Mouse (Mus musculus) ES-Bruce4 (cell line): Measurements from ENCODE around the gene Gm10097. TPM values are rescaled to one million over a fixed set of nuclear protein-coding genes. Genes with fewer than 3 reads are reported as not detected.

Experiments used
- H3K27ac ChIP-seq: 2 replicates; pipeline ENCODE4 v1.5.1; 2012; ENCODE audit warnings: low read length, inconsistent platforms; ENCODE audit not compliant: insufficient read depth
- H3K27me3 ChIP-seq: 2 replicates; pipeline ENCODE4 v1.6.1; 2012; ENCODE audit warnings: mild to moderate bottlenecking, low read length, inconsistent platforms; ENCODE audit not compliant: control insufficient read depth, poor library complexity, insufficient read depth, severe bottlenecking
- H3K36me3 ChIP-seq: 2 replicates; pipeline ENCODE4 v1.6.1; 2012; ENCODE audit warnings: inconsistent platforms, mild to moderate bottlenecking, low read length, moderate library complexity; ENCODE audit not compliant: control insufficient read depth, poor library complexity, insufficient read depth, severe bottlenecking
- H3K4me1 ChIP-seq: one replicate; pipeline ENCODE4 v1.8.1; 2011; ENCODE audit warnings: low read length; ENCODE audit not compliant: control insufficient read depth, insufficient read depth
- H3K4me3 ChIP-seq: 2 replicates; pipeline ENCODE4 v1.5.1; 2011; ENCODE audit warnings: low read depth, mild to moderate bottlenecking, low read length
- H3K9ac ChIP-seq: 2 replicates; pipeline ENCODE4 v1.6.1; 2012; ENCODE audit warnings: low read depth, mild to moderate bottlenecking, inconsistent platforms; ENCODE audit not compliant: poor library complexity, severe bottlenecking
- H3K9me3 ChIP-seq: replicated peaks from 2 replicates; pipeline ENCODE4 v1.6.1; 2012; ENCODE audit warnings: mild to moderate bottlenecking, low read length, inconsistent platforms; ENCODE audit not compliant: control insufficient read depth, poor library complexity, insufficient read depth, severe bottlenecking
- CTCF ChIP-seq: IDR thresholded peaks from one replicate; pipeline ENCODE4 v1.8.1; 2011; ENCODE audit warnings: low read depth, low read length
- EP300 ChIP-seq: IDR thresholded peaks from 2 replicates; pipeline ENCODE4 v1.6.1; 2011; ENCODE audit warnings: low read depth, low read length; ENCODE audit not compliant: insufficient read depth
- POLR2A ChIP-seq: IDR thresholded peaks from one replicate; pipeline ENCODE4 v1.8.1; 2011; ENCODE audit warnings: low read length; ENCODE audit not compliant: insufficient read depth
- polyA plus RNA-seq: library from polyadenylated mRNA; stranded (reverse); fragments of >200 nt; gene quantifications from 2 replicates; pipeline ENCODE4 v1.2.4, GENCODE M21; 2011; ENCODE audit warnings: low read depth; ENCODE audit not compliant: missing spikeins, insufficient read depth, insufficient read length

Gm10097 gene
- polyA plus RNA-seq, 1 experiment: not detected

GRCm38 (mm10) chr10:5032192-5033048 is 36.6 kb upstream of the Gm10097 start:
- H3K27me3 ChIP-seq: no peaks in the 10 kb centered on the region
- no peak for TF ChIP-seq EP300
- H3K27ac ChIP-seq: no peak overlapping the region
- no peak overlapping the region for H3K9ac ChIP-seq
- H3K4me3 ChIP-seq: no peak overlapping the region
- H3K36me3 ChIP-seq: no peaks in the 10 kb centered on the region
- H3K9me3 ChIP-seq: no peaks in the 10 kb centered on the region
- H3K4me1 ChIP-seq: no peaks in the 10 kb centered on the region

- no peaks in the 10 kb centered on the region for H3K4me1 ChIP-seq
- H3K9me3 ChIP-seq: no peaks in the 10 kb centered on the region
- H3K27ac ChIP-seq: no peak overlapping the region
- H3K36me3 ChIP-seq: no peaks in the 10 kb centered on the region
- no peak overlapping the region for H3K9ac ChIP-seq
- TF ChIP-seq CTCF (no peak), POLR2A (no peak), EP300 (no peak)
- no peak overlapping the region for H3K4me3 ChIP-seq
- H3K27me3 ChIP-seq: no peaks in the 10 kb centered on the region
These were observed 27.7 kb upstream of the Gm10097 start for GRCm38 (mm10) chr10:5041254-5041653.

DNA sequence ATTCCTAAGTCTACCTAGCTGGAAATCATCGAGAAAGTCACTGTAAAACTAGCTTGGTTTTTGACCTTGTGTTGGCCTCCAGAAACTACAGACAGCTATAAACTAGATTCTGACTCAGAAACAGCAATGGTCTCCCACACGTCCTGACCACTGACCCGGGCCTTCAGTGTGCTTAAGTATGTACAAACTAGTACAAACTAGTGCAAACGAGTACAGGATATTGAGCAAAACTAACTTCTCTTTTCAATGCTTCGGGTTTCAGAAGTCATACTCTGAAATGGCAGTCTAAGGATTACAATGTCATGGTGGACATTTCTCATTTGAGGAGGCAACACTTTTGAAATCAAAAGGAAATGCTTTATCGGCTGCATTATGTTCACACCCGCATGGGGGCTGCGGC is 24.5 kb upstream of the Gm10097 start:
- no peaks in the 10 kb centered on the region for H3K9me3 ChIP-seq
- TF ChIP-seq EP300 (no peak), POLR2A (no peak), CTCF (no peak)
- H3K4me3 ChIP-seq: no peak overlapping the region

DNA sequence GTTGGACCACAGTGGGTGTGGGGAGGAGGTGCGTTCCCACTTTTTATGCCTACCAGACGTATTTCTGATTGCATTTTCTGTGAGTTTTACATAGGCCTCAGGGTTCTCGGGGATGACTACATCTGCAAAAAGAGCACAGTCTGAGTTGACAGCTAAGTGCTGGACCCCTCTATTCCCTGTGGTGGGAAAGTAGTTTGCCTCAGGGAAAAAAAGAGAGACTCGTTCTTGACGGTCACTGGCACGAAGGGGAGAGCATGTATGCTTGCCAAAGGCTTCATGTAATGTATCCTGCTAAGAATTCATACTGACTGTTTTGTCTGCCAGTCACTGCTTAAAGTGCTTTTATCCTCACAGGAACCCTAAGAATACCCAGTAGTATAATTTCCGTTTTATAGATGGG is 23.8 kb upstream of the Gm10097 start:
- Histone ChIP-seq H3K36me3 (no peaks in the 10 kb centered on the region), H3K27me3 (no peaks in the 10 kb centered on the region), H3K9me3 (no peaks in the 10 kb centered on the region), H3K4me1 (no peaks in the 10 kb centered on the region), H3K9ac (no peak overlapping the region), H3K27ac (no peak overlapping the region), H3K4me3 (no peak overlapping the region)
- TF ChIP-seq CTCF (no peak), EP300 (no peak), POLR2A (no peak)

More for the DNA sequence above, 24.5 kb upstream of the Gm10097 start:
- Histone ChIP-seq H3K9ac (no peak overlapping the region), H3K36me3 (no peaks in the 10 kb centered on the region), H3K4me1 (no peaks in the 10 kb centered on the region), H3K27ac (no peak overlapping the region), H3K27me3 (no peaks in the 10 kb centered on the region)

DNA sequence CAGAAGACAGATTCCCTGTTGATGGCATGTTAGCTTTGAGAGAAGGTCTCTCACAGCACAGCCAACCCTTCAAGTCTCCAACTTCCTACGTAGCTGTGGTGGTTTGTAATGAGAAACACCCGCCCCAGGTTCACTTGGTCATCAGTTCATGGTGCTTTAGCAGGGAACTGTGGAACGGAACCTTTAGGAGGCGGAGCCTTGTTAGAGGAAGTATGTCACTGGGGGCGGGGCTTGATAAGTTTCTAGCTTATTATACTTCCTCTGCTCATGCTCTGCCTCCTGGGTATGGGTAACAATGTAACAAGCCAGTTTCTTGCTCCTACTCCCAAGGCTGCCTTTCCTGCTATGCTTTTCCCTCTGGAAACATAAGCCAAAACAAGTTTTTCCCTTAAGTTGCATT is 23.3 kb upstream of the Gm10097 start:
- no peaks in the 10 kb centered on the region for H3K4me1 ChIP-seq

DNA sequence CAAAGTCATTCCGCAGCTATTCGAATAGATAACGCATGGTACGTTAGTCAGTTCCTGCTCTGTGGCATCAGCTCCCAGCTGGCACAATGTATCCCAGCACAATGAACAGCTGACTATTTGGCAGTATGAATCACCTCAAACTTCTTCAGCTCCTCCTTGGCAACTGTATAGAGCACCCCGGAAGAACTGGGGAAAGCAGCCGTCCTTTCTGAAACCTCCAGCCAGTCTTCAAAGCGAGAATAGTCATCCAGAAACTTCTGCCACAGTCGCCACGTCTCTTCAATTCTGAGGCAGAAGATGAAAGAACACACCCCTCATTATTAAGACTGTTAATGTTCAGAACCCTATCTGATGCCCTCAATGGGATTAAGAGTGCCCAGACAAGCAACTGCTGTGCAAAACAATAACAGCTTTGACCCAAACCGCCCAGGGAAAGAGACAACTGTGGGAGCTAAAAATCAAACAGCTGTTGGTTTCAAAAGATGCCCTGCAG is 12.7 kb upstream of the Gm10097 start:
- Histone ChIP-seq H3K27me3 (no peaks in the 10 kb centered on the region), H3K27ac (no peak overlapping the region), H3K9me3 (no peaks in the 10 kb centered on the region), H3K36me3 (no peaks in the 10 kb centered on the region), H3K4me3 (no peak overlapping the region), H3K9ac (no peak overlapping the region), H3K4me1 (no peaks in the 10 kb centered on the region)
- TF ChIP-seq CTCF (no peak), EP300 (no peak), POLR2A (no peak)

More for the DNA sequence above, 23.3 kb upstream of the Gm10097 start:
- no peak for TF ChIP-seq POLR2A
- TF ChIP-seq EP300: no peak
- TF ChIP-seq CTCF: no peak
- H3K9ac ChIP-seq: no peak overlapping the region
- H3K27me3 ChIP-seq: no peaks in the 10 kb centered on the region
- no peaks in the 10 kb centered on the region for H3K9me3 ChIP-seq
- no peak overlapping the region for H3K27ac ChIP-seq
- no peak overlapping the region for H3K4me3 ChIP-seq
- H3K36me3 ChIP-seq: no peaks in the 10 kb centered on the region
